Mouse (Mus musculus): ENCODE data around the gene Rnf10. TPM values are rescaled to one million over a fixed set of nuclear protein-coding genes. Genes with fewer than 3 reads are reported as not detected.
A peak's percentile ranks its signal among the peaks of the same experiment; 100 is the strongest.

Rnf10 gene
- total RNA-seq, 1 experiment from 2014 or later = 55.9 TPM

DNA sequence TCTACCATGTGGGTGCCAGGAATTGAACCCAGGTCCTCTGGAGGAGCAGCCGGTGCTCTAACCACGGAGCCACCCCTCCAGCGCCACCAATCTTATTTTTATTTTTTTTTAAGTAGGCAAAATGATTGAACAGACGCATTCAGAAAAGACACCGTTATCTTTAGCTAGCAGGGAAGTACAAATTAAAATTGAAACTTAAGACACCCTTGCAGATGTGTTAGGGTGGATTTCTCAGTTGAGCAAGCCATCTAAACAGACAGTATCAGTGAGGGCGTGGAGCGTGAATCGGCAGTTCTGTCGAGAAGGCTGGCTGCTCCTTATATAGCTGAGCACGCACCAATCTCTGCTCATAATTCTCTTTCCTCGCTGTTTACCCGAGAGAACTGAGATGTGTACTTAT, 54.7 kb downstream of the Rnf10 start:
- ATAC-seq (replicated peaks in 1 of 2; ENCODE audit: insufficient read depth in 1 of 2, low FRiP score in 2 of 2, low TSS enrichment in 1 of 2, low read depth in 1 of 2, poor library complexity in 2 of 2, severe bottlenecking in 2 of 2) = no peak

- no peak for ATAC-seq (replicated peaks in 1 of 2; ENCODE audit: insufficient read depth in 1 of 2, low FRiP score in 2 of 2, low TSS enrichment in 1 of 2, low read depth in 1 of 2, poor library complexity in 2 of 2, severe bottlenecking in 2 of 2)
These were observed 57.2 kb downstream of the Rnf10 start for GRCm38 (mm10) chr5:115215273-115216185.

GRCm38 (mm10) chr5:115214864-115215263, 57.8 kb downstream of the Rnf10 start:
- 0 out of 4 replicates have a peak, but pooled peaks of 1 of the 2 experiments have one; percentile 32 for ATAC-seq (replicated peaks in 1 of 2; ENCODE audit: insufficient read depth in 1 of 2, low FRiP score in 2 of 2, low TSS enrichment in 1 of 2, low read depth in 1 of 2, poor library complexity in 2 of 2, severe bottlenecking in 2 of 2)

- ATAC-seq (replicated peaks in 1 of 2; ENCODE audit: insufficient read depth in 1 of 2, low FRiP score in 2 of 2, low TSS enrichment in 1 of 2, low read depth in 1 of 2, poor library complexity in 2 of 2, severe bottlenecking in 2 of 2) = no peak
These were observed 59.8 kb downstream of the Rnf10 start for GRCm38 (mm10) chr5:115212861-115213260.

DNA sequence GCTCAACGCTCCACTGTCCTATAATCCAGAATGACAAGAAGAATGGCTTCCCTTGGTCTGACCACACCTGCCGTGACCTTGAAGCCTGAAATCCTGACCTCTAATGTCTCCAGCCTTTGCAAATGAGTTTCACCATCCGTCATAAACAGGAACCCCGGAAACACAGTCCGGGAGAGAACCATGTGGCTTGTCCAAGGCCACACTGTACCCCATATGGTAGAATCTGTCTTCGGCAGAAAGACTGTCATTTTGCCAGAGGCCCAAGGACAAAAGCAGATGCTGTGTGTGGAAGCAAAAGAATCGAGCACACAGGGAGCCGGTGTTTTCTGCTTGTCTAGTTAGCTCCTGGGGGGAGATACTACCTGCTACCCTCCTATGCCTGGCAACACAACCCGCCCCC, 60.2 kb downstream of the Rnf10 start:
- ATAC-seq (replicated peaks in 1 of 2; ENCODE audit: insufficient read depth in 1 of 2, low FRiP score in 2 of 2, low TSS enrichment in 1 of 2, low read depth in 1 of 2, poor library complexity in 2 of 2, severe bottlenecking in 2 of 2) = no peak

DNA sequence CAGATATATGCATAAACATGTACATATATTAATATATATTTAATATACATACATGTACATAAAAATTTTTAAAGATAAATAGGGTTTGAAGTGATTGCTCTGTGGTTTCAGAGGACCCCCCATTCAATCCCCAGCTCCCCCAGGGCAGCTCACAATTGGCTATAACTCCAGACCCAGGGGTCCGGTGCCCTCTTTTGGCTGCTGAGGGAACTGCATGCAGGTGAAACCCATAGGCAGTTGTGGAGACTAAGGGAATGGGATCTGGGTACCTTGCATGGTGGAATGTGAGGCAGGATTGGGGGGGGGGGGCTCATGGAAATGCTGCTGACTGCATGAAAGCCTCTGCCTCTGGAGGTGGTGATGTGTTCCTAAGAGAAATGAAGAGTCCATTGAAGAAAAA, 62.3 kb downstream of the Rnf10 start:
- no peak for ATAC-seq (replicated peaks in 1 of 2; ENCODE audit: insufficient read depth in 1 of 2, low FRiP score in 2 of 2, low TSS enrichment in 1 of 2, low read depth in 1 of 2, poor library complexity in 2 of 2, severe bottlenecking in 2 of 2)

DNA sequence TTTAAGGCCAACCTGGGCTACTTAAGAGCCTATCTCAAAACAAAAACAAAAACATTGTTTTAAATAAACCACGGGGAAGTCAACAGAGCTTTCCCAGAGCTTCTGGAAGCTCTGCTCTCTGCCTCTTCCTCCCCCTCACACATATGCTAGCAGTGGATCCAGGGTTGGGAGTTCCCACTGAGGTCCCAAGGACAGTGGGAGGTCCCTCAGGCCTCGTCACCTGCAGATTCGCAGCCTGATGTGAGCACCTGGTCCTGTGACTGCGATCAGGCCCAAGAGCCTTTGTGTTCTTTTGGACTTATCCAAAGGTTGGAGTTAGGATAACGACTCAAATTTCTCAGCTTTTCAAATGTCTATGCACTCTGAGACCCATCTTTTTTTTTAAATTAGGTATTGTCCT, 64.1 kb downstream of the Rnf10 start:
- ATAC-seq (replicated peaks in 1 of 2; ENCODE audit: insufficient read depth in 1 of 2, low FRiP score in 2 of 2, low TSS enrichment in 1 of 2, low read depth in 1 of 2, poor library complexity in 2 of 2, severe bottlenecking in 2 of 2) = no peak

- ATAC-seq (replicated peaks in 1 of 2; ENCODE audit: insufficient read depth in 1 of 2, low FRiP score in 2 of 2, low TSS enrichment in 1 of 2, low read depth in 1 of 2, poor library complexity in 2 of 2, severe bottlenecking in 2 of 2) = no peak
These were observed 64.8 kb downstream of the Rnf10 start for GRCm38 (mm10) chr5:115207892-115208291.

DNA sequence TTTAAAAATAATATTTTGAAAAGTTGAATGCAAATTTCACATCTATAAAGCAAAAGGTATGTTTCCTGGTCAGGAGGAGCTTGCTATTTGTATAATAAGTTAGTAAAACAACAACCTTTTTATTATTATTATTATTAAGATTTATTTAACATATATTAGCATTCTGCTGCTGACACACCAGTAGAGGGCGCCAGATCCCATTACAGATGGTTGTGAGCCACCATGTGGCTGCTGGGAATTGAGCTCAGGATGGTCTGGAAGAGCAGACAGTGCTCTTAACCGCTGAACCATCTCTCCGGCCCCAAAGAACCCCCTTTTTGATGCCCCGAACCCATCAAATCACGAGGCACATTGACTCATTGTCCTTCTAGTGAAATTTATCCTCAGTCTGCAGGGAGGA, 65.5 kb downstream of the Rnf10 start:
- ATAC-seq (replicated peaks in 1 of 2; ENCODE audit: insufficient read depth in 1 of 2, low FRiP score in 2 of 2, low TSS enrichment in 1 of 2, low read depth in 1 of 2, poor library complexity in 2 of 2, severe bottlenecking in 2 of 2) = no peak

DNA sequence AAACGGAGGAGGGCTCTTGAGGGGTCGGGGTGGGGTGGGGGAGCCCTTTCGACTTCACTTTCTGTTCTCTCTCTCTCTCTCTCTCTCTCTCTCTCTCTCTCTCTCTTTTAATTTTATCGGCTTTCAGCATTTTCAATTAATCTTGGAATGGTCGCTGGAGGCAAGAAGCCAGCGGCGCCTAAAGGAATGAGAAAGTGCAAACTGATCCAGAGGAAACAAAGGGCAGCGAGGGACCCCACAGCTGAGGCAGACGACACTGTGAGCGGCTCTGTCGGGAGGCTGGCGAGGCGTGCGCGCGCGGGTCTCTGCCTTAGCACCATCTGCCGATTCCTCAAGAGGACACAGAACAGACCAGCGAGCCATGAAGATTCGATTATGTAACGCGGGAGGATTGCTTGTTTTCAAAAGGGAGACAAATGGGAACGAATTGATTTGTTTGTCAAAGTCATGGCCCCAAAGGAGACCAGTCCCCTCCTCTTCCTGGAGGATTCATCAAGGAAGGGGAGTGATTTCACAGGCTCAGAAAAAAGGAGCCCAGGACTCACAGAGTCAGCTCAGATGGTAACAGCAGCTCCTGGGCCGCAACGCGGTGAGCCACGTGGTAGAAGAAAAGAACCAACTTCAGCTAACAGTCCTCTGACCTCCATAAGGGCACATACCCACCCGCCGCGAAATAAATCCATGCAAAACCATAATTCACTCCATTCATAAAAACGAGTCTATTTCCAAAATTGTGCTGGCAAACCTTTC, 68.0 kb downstream of the Rnf10 start:
- peak in 1 of 2 experiments; percentile 51; a peak in 2 of 4 replicates for ATAC-seq (replicated peaks in 1 of 2; ENCODE audit: insufficient read depth in 1 of 2, low FRiP score in 2 of 2, low TSS enrichment in 1 of 2, low read depth in 1 of 2, poor library complexity in 2 of 2, severe bottlenecking in 2 of 2)

GRCm38 (mm10) chr5:115203735-115204561, 68.8 kb downstream of the Rnf10 start:
- ATAC-seq (replicated peaks in 1 of 2; ENCODE audit: insufficient read depth in 1 of 2, low FRiP score in 2 of 2, low TSS enrichment in 1 of 2, low read depth in 1 of 2, poor library complexity in 2 of 2, severe bottlenecking in 2 of 2) = no peak; a peak in 1 of 4 replicates

DNA sequence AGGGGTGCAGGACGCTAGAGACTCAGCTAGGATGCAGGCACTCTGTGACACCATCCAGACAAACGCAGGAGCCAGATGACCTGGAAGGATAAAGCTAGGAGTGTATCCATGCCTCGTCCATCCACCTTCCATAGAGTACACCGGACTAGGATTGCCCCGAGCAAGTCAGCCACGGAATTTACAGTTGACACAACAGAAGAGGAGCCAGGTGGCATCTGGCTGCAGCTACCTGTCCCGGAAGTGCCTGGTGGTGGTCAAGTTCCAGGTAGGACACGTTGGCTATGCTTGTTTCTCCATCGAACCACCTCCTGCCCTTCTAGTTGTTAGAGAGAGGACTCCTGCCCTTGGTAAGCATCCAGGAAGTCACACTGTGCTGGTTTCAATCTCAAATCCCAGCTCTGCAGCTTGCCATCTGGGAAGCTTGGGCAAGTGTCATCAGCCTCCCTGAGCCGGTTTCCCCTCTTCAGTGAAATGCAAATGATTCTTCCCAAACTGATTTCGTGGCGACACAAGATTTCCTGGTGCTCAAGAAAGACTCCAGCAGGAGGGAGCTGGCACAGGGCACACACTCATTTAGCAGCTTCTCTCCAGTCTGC, 78.0 kb downstream of the Rnf10 start:
- no peak for ATAC-seq (replicated peaks in 1 of 2; ENCODE audit: insufficient read depth in 1 of 2, low FRiP score in 2 of 2, low TSS enrichment in 1 of 2, low read depth in 1 of 2, poor library complexity in 2 of 2, severe bottlenecking in 2 of 2)

- ATAC-seq (replicated peaks in 1 of 2; ENCODE audit: insufficient read depth in 1 of 2, low FRiP score in 2 of 2, low TSS enrichment in 1 of 2, low read depth in 1 of 2, poor library complexity in 2 of 2, severe bottlenecking in 2 of 2) = no peak
These were observed 78.8 kb downstream of the Rnf10 start, which contains the start of gene Cabp1 for GRCm38 (mm10) chr5:115193669-115194625. Cabp1 (minus strand) TSS chr5:115194381.

GRCm38 (mm10) chr5:115193226-115193625, 79.5 kb downstream of the Rnf10 start:
- ATAC-seq (replicated peaks in 1 of 2; ENCODE audit: insufficient read depth in 1 of 2, low FRiP score in 2 of 2, low TSS enrichment in 1 of 2, low read depth in 1 of 2, poor library complexity in 2 of 2, severe bottlenecking in 2 of 2) = no peak

DNA sequence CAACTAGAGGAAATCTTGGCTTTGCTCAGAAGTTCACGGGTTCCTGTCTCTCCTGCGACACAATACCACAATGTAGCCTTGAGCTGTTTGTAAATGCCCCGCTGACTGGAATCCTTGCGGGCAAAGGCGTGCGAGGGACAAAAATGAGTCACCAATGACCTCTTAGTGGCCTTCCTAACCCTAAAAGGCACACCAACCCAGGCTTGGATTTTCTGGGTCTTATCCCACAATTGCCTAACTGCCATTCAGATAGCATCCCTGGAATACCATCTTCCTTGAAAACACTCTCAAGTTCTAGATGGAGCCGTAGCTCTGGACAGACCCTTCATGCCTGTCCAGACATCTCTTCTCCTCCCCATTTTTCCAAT, 79.9 kb downstream of the Rnf10 start:
- no peak for ATAC-seq (replicated peaks in 1 of 2; ENCODE audit: insufficient read depth in 1 of 2, low FRiP score in 2 of 2, low TSS enrichment in 1 of 2, low read depth in 1 of 2, poor library complexity in 2 of 2, severe bottlenecking in 2 of 2)
